Mouse (Mus musculus) 3T3-L1 (cell line): ENCODE data around the gene Gm20388.

Source experiments
- DNase-seq: peaks from one replicate; pipeline ENCODE4 v3.0.0-alpha.2; 2015; ENCODE audit warnings: low read depth, low spot score

Gene Gm20388

GRCm38 (mm10) chr8:120588908-120589771 is 678.5 kb downstream of the Gm20388 start, which contains the start of gene Gins2:
Gins2 (minus strand) TSS chr8:120589304.
- peak; percentile 98 for DNase-seq

DNA sequence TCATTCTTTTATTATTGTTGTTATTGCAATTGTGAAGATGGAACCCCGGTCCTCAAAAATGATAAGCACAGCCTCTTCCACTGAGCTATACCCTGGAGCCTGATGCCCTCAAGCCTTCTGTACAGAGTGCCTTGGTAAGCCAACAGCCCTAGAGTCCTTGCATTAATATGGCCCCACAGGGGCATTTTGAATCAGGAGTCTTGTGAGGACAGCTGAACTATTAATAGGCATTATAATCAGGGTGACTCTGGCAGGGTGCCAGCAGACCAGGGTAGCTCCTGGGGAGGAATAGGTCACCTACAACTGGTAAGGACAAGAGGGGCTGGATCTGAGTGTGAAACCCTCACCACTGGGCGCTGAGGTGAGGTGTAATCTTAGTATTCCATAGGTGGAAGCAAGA is 679.3 kb downstream of the Gm20388 start:
- DNase-seq, result peak; percentile 7

- DNase-seq, result no peak
These were observed 681.1 kb downstream of the Gm20388 start for GRCm38 (mm10) chr8:120591587-120592292.

DNA sequence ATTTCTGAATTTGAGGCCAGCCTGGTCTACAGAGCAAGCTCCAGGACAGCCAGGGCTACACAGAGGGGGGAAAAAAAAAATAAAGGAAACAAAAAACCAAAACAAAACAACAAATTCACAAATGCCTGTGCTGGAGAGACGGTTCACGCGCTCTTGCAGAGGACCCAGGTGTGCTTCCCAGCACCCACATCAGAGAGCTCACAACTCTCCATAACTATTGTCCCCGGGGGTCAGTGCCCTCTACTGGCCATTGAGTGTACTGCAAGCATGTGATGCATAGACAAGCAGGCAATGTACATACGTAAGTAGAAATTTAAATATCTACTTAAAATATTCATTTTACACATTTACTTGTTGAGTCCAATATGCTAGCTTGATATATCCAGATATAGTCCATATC is 683.9 kb downstream of the Gm20388 start:
- no peak for DNase-seq

GRCm38 (mm10) chr8:120595963-120596362 is 685.3 kb downstream of the Gm20388 start:
- peak; percentile 71 for DNase-seq

GRCm38 (mm10) chr8:120598579-120598978 is 687.9 kb downstream of the Gm20388 start:
- no peak for DNase-seq

- peak; percentile 79 for DNase-seq
These were observed 688.9 kb downstream of the Gm20388 start for GRCm38 (mm10) chr8:120599504-120599903.

DNA sequence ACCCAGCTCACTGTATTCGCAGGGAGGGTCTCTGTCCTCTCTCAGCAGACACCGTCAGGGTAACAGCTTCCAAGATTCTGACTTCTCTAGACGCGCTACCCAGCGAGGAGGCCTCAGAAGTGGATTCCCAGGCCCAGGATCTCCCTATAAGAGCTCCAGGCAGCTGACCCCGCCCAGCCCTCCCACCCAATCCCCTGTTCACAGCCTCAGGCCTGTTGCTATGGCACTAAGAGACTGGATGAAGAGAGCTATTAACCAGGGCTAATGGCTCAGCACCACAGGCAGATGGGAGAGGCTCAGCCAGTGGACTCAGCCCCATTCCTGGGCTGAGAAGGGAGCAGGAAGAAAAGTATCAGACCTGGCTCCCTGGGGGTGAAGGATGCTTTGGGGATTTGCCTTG is 692.0 kb downstream of the Gm20388 start:
- no peak for DNase-seq

GRCm38 (mm10) chr8:120607460-120607859 is 696.8 kb downstream of the Gm20388 start:
- DNase-seq, result no peak

DNA sequence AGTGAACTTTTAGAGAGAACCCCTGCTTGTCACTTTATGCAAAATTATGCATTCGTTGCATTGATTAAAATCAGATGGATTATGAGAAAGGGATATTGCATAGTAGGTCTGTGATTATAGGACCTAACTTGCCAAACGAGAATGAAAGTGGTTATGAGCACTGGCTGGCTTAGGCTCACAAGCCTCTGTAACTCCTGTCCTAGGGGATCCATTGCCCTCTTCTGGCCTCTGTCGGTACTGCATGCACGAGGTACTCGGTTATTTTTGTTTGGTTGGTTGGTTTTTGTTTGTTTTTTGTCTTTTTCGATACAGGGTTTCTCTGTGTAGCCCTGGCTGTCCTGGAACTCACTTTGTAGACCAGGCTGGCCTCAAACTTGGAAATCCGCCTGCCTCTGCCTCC is 697.2 kb downstream of the Gm20388 start:
- peak; percentile 80 for DNase-seq

DNA sequence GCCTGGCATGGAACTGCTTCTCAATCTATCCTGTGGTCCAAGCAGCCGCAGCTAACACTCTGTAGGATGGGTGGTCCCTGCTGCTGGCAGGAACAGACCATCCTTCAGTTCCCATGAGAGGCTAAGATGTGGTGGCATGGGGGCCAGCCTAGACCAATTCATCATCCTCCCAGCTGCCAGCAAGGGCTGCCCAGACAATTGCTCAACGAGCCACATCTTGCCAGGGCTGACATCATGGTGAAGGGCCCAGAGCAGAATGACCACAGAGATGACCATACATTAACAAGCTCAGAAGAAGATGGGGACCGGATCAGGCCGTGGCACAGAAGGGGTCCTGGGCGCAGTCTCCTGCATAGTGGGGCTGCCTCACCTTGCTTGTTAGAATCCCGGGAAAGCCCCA is 700.2 kb downstream of the Gm20388 start:
- peak; percentile 24 for DNase-seq

- DNase-seq, result no peak
These were observed 703.9 kb downstream of the Gm20388 start for GRCm38 (mm10) chr8:120614491-120614890.

GRCm38 (mm10) chr8:120616663-120617626 is 706.3 kb downstream of the Gm20388 start:
- DNase-seq, result peak; percentile 54

DNA sequence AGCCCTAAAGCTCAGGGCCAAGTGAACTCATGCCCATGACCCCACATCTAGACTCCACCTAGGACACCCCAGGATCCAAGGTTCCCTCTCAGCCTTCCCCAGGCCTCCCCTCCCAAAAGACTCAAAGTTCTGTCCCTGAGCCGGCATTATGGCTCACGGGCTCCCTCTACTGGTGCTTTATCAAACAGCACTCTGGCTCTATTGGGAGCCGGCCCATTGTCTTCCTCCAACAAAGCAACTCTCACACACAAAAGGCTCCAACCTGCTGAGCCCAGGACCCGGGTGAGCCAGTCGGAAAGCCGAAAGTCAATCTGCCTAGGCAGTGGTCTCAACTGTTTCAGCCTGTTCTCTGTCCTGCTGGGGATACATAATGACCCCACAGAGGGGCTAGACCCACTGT is 707.5 kb downstream of the Gm20388 start:
- DNase-seq, result peak; percentile 78

GRCm38 (mm10) chr8:120619235-120620180 is 708.9 kb downstream of the Gm20388 start:
- DNase-seq, result no peak

DNA sequence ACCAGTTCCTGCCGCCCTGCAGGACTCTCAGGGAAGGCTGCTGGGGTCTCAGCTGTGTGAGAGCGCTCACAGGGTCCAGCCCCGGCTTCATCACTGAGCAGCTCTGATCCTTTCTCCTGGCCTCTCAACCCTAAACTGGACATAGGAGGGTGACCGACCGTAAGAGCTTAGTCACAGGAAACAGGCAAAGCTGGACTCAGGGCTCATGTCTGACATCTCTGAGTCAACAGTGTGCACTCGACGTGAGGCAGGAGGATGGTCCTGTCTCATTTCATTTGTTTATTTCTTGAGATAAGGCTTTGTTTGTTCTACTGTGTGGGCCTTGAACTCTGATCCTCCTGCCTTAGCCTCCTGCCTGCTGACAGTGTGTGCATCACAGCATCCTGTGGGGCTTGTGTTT is 709.8 kb downstream of the Gm20388 start:
- DNase-seq, result peak; percentile 32

DNA sequence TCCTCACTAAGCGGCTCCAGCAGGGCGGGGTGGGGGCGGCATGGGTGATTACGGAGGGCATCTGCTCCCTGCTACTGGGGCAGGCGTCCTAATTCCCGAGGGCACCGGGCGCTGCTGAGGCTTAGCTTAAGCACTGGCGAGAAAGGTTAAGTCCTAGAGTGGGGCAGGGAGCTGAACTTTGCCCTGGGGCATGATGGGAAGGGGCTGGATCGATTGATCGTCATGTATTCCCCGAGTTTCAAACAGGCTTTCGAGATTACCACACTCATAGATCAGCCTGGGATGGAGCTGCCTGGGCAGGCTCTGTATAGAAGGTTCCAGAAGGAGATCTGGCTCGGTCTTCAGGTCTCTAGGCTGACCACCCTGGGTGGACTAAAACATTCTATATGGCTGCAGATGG is 711.5 kb downstream of the Gm20388 start:
- DNase-seq, result no peak

GRCm38 (mm10) chr8:120623608-120624007 is 713.0 kb downstream of the Gm20388 start:
- DNase-seq, result no peak

DNA sequence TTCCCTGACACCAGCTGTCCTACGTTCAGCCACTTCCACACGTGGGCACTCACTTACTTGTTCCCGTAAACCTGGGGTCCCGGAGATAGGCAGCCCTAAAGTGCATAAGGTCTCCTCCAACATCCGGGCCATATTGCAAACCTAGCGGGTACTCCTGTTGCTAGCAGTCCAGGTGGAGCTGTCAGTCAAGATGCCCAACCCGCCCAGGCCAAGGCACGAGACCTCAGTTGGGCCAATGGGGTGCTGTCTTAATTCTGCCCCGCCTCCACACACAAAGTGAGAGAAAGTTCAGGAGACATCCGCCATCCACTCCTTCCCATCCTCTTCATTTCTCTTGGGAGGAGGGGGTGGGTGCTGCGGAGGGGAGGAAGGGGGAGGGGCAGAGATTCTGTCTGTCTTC is 715.8 kb downstream of the Gm20388 start:
- no peak for DNase-seq

DNA sequence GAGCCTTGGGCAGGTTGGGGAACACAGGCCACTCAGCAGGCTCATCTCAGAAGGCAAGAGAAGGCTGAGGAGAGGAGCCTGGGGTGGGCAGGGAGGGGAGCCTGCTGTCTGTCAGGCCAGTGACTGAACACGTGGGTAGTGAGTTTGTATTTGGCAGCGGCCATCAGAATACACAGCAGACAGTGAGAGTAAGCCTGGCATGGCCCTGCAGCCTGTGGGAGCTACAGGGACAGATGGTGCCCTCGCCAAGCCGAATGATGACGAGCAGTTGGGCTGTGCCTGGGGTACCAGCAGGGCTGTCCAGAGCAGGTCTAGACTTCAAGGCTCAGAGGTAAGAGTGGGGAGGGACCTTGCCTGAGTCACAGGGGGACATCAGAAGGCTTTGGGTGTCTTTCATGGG is 716.7 kb downstream of the Gm20388 start:
- DNase-seq, result no peak

- DNase-seq, result no peak
These were observed 719.4 kb downstream of the Gm20388 start for GRCm38 (mm10) chr8:120630031-120630430.
